Mouse (Mus musculus): ENCODE results near the gene Dand5. TPM values are rescaled to one million over a fixed set of nuclear protein-coding genes. Genes with fewer than 3 reads are reported as not detected.

The Dand5 gene
- total and polyA plus RNA-seq, 3 experiments = 2.1 to 7.1 (median 2.2) TPM

- no peaks in the 10 kb centered on the region for H3K9me3 ChIP-seq (replicated peaks)
- TF ChIP-seq CTCF (IDR thresholded peaks at IDR 0.05; ENCODE audit: low read depth, low read length) (no peak), TAL1 (conservative IDR thresholded peaks at IDR 0.05; ENCODE audit: low read depth, low read length) (no peak), POLR2AphosphoS5 (IDR thresholded peaks at IDR 0.05; ENCODE audit: insufficient replicate concordance, low read depth, low read length) (no peak), GATA1 (IDR thresholded peaks at IDR 0.05; ENCODE audit: borderline replicate concordance, low read length) (no peak), GATA2 (IDR thresholded peaks at IDR 0.05; ENCODE audit: borderline replicate concordance, low read depth, low read length) (no peak)
- DNase-seq (ENCODE audit: low spot score) = no peak
- no peak for ATAC-seq (ENCODE audit: extremely low read depth, insufficient number of reproducible peaks, low FRiP score, poor library complexity, severe bottlenecking)
- H3K36me3 ChIP-seq (replicated peaks) = peaks cover 15% of the 10 kb centered on the region
- no peaks in the 10 kb centered on the region for H3K27me3 ChIP-seq (ENCODE audit: insufficient read depth, low read length)
- peaks cover 38% of the 10 kb centered on the region for H3K4me1 ChIP-seq (ENCODE audit: insufficient read depth, low read depth, low read length)
- H3K4me3 ChIP-seq (ENCODE audit: low read depth, low read length) = no peak overlapping the region
Measured at GRCm38 (mm10) chr8:84825636-84826035, 3.0 kb upstream of the Dand5 start.

DNA sequence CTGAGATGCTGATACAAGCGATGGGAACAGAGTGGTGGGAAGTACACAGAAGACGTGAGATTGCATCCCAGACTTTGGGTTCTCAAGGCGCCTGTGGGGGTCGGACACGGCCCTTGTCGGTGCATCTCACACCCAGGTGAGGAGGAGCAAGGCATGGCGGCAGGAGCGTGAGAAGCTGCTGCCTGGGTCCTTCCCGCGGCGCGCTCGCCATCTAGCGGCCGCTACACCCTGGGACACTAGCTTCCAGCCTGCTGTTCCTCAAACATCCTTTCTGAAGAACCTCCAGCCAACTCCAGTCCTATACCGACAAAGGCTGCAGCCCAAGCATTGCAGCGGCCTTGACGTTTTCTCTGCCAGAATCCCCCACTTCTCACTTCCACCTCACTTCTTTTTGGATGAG is 1.0 kb upstream of the Dand5 start:
- Histone ChIP-seq H3K4me3 (ENCODE audit: low read depth, low read length) (no peak overlapping the region; the same call in 1 of the 2 replicates), H3K36me3 (replicated peaks) (peaks cover 9% of the 10 kb centered on the region), H3K4me1 (ENCODE audit: insufficient read depth, low read depth, low read length) (peaks cover 30% of the 10 kb centered on the region), H3K27me3 (ENCODE audit: insufficient read depth, low read length) (no peaks in the 10 kb centered on the region), H3K9me3 (replicated peaks) (no peaks in the 10 kb centered on the region)
- peak; percentile 77 for TF ChIP-seq CTCF (IDR thresholded peaks at IDR 0.05; ENCODE audit: low read depth, low read length)
- TF ChIP-seq GATA1 (IDR thresholded peaks at IDR 0.05; ENCODE audit: borderline replicate concordance, low read length) = no peak
- ATAC-seq (ENCODE audit: extremely low read depth, insufficient number of reproducible peaks, low FRiP score, poor library complexity, severe bottlenecking) (no peak), DNase-seq (ENCODE audit: low spot score) (peak; percentile 68)

DNA sequence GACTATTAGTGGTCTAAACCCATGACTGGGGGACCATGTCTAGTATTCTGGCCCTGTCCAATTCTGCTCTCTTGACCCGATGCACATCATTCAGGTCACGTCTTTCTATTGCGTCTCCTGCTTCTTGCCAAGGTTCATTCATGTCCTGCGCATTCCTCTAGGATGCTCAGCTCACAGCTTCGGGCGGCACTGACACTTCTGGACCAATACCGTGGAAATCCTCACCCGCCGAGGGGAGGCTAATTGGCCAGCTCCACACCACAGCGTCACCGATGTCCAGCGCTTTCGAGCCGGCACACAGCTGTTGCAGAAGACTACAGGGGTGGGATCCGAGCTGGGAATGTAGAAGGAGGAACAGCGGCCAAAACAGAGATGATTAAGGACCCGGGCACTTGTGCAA is 6.5 kb downstream of the Dand5 start:
- no peak for DNase-seq (ENCODE audit: low spot score)
- H3K4me1 ChIP-seq (ENCODE audit: insufficient read depth, low read depth, low read length) = peaks cover 39% of the 10 kb centered on the region
- no peak for ATAC-seq (ENCODE audit: extremely low read depth, insufficient number of reproducible peaks, low FRiP score, poor library complexity, severe bottlenecking)
- no peak overlapping the region for H3K4me3 ChIP-seq (ENCODE audit: low read depth, low read length)
- H3K36me3 ChIP-seq (replicated peaks) = peaks cover 4% of the 10 kb centered on the region
- peaks cover 17% of the 10 kb centered on the region for H3K27me3 ChIP-seq (ENCODE audit: insufficient read depth, low read length)
- no peaks in the 10 kb centered on the region for H3K9me3 ChIP-seq (replicated peaks)
- no peak for TF ChIP-seq CTCF (IDR thresholded peaks at IDR 0.05; ENCODE audit: low read depth, low read length)

DNA sequence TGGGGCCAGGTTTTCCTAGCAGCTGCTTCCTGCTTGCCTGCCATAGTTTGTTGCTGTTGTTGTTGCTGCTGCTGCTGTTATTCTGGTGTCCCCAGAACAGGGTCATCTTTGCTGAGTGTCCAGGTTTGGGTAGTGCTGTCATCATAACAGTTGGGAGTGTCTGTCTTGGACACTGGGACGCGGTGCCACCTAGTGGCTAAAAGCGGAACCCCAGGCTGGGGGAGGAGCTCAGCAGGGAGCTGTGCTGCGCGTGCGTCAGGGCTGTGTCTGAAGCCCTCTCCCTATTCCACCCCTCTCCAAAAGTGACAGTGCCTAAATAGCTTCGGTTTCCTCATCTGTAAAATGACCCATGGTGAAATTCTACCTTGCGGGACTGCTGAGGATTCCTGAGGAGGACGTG is 7.1 kb downstream of the Dand5 start:
- peak overlapping the region; percentile 33; the same call in 1 of the 2 replicates for H3K4me3 ChIP-seq (ENCODE audit: low read depth, low read length)
- H3K4me1 ChIP-seq (ENCODE audit: insufficient read depth, low read depth, low read length) = peaks cover 44% of the 10 kb centered on the region
- DNase-seq (ENCODE audit: low spot score) = peak; percentile 75
- peaks cover 18% of the 10 kb centered on the region for H3K27me3 ChIP-seq (ENCODE audit: insufficient read depth, low read length)
- no peaks in the 10 kb centered on the region for H3K9me3 ChIP-seq (replicated peaks)
- H3K36me3 ChIP-seq (replicated peaks) = peaks cover 4% of the 10 kb centered on the region
- peak; percentile 77 for ATAC-seq (ENCODE audit: extremely low read depth, insufficient number of reproducible peaks, low FRiP score, poor library complexity, severe bottlenecking)
- TF ChIP-seq GATA2 (IDR thresholded peaks at IDR 0.05; ENCODE audit: borderline replicate concordance, low read depth, low read length) (no peak), POLR2AphosphoS5 (IDR thresholded peaks at IDR 0.05; ENCODE audit: insufficient replicate concordance, low read depth, low read length) (no peak), GATA1 (IDR thresholded peaks at IDR 0.05; ENCODE audit: borderline replicate concordance, low read length) (no peak), CTCF (IDR thresholded peaks at IDR 0.05; ENCODE audit: low read depth, low read length) (peak; percentile 98), TAL1 (conservative IDR thresholded peaks at IDR 0.05; ENCODE audit: low read depth, low read length) (no peak)

DNA sequence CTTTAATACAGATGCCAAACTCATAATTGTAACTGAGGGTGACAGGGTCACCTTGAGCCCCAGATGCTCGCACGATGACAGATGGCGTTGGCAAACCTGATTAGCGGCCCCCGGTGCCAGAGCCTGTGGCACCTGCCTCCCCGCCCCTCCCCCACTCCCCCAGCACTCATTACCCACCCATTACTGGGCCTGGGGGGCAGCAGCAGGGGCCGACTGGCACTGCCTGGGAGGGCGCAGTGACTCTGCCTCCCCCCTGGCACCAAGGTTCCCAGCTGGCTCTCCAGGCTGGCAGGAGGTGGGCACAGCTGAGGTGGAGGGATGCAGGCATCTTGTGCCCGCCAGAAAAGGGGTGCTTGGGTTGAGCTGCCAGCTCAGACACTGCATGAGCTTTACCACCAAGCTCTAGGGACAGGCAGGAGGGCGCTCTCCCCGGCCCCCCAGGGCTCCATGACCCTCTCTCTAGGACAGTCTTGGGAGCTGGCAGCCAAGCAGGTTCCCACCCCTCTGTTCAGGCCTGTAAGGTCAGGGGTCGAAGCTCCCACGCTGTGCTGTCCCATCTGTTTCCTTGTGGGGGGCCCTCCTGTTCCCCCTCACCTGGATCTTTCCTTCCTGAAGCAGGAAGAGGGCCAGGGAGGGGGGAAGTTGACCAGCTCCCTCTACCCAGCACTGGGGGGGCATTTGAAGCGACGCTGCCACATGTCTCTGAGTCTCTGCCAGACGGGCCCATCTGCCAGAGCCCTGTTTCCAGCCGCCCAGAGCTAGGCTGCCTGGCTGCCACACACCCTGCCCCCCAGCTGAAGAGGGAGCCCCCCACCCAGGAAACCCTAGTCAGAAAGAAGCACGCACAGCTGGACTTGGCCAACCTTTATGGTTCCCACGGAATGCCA is 7.8 kb downstream of the Dand5 start:
- H3K36me3 ChIP-seq (replicated peaks) = peaks cover 4% of the 10 kb centered on the region
- no peak for ATAC-seq (ENCODE audit: extremely low read depth, insufficient number of reproducible peaks, low FRiP score, poor library complexity, severe bottlenecking)
- H3K9me3 ChIP-seq (replicated peaks) = no peaks in the 10 kb centered on the region
- peak overlapping the region; percentile 33; the same call in 1 of the 2 replicates for H3K4me3 ChIP-seq (ENCODE audit: low read depth, low read length)
- peaks cover 48% of the 10 kb centered on the region for H3K4me1 ChIP-seq (ENCODE audit: insufficient read depth, low read depth, low read length)
- H3K27me3 ChIP-seq (ENCODE audit: insufficient read depth, low read length) = peaks cover 18% of the 10 kb centered on the region
- no peak for TF ChIP-seq POLR2AphosphoS5 (IDR thresholded peaks at IDR 0.05; ENCODE audit: insufficient replicate concordance, low read depth, low read length)
- no peak for TF ChIP-seq TAL1 (conservative IDR thresholded peaks at IDR 0.05; ENCODE audit: low read depth, low read length)
- no peak for TF ChIP-seq CTCF (IDR thresholded peaks at IDR 0.05; ENCODE audit: low read depth, low read length)
- no peak for TF ChIP-seq GATA1 (IDR thresholded peaks at IDR 0.05; ENCODE audit: borderline replicate concordance, low read length)
- no peak for TF ChIP-seq GATA2 (IDR thresholded peaks at IDR 0.05; ENCODE audit: borderline replicate concordance, low read depth, low read length)
- no peak for DNase-seq (ENCODE audit: low spot score)

- no peak for ATAC-seq (ENCODE audit: extremely low read depth, insufficient number of reproducible peaks, low FRiP score, poor library complexity, severe bottlenecking)
- Histone ChIP-seq H3K4me1 (ENCODE audit: insufficient read depth, low read depth, low read length) (peaks cover 53% of the 10 kb centered on the region), H3K27me3 (ENCODE audit: insufficient read depth, low read length) (peaks cover 21% of the 10 kb centered on the region), H3K4me3 (ENCODE audit: low read depth, low read length) (no peak overlapping the region), H3K9me3 (replicated peaks) (no peaks in the 10 kb centered on the region), H3K36me3 (replicated peaks) (peaks cover 4% of the 10 kb centered on the region)
- DNase-seq (ENCODE audit: low spot score) = no peak
- TF ChIP-seq GATA2 (IDR thresholded peaks at IDR 0.05; ENCODE audit: borderline replicate concordance, low read depth, low read length) = no peak
- no peak for TF ChIP-seq POLR2AphosphoS5 (IDR thresholded peaks at IDR 0.05; ENCODE audit: insufficient replicate concordance, low read depth, low read length)
- TF ChIP-seq TAL1 (conservative IDR thresholded peaks at IDR 0.05; ENCODE audit: low read depth, low read length) = no peak
- TF ChIP-seq GATA1 (IDR thresholded peaks at IDR 0.05; ENCODE audit: borderline replicate concordance, low read length) = no peak
- TF ChIP-seq CTCF (IDR thresholded peaks at IDR 0.05; ENCODE audit: low read depth, low read length) = no peak
Measured at GRCm38 (mm10) chr8:84814240-84814554, 8.4 kb downstream of the Dand5 start.

Data from G1E (cell line).